Mouse (Mus musculus) embryonic fibroblast, embryonic 13.5 days (primary cell): ENCODE data around the gene Tbc1d32.

Experiments
- CTCF ChIP-seq: IDR thresholded peaks from 2 replicates; pipeline ENCODE4 v1.5.1; 2011; ENCODE audit warnings: mild to moderate bottlenecking, control low read depth, low read length, moderate library complexity, borderline replicate concordance; ENCODE audit not compliant: insufficient read depth
- POLR2A ChIP-seq: IDR thresholded peaks from 2 replicates; pipeline ENCODE4 v1.6.1; 2011; ENCODE audit warnings: low read depth, mild to moderate bottlenecking, control low read depth, low read length, moderate library complexity

- TF ChIP-seq CTCF (no peak), POLR2A (no peak)
These were observed 91.3 kb downstream of the Tbc1d32 start for GRCm38 (mm10) chr10:56137191-56137590.
